Mouse (Mus musculus) thymus, adult 2 months (tissue): ENCODE measurements around the gene Prickle2.

Source experiments
- CTCF ChIP-seq: fragments of 200-500 bp; IDR thresholded peaks from 2 replicates; pipeline ENCODE4 v1.5.1; 2012; ENCODE audit warnings: mild to moderate bottlenecking, control low read depth, low read length, moderate library complexity, borderline replicate concordance; ENCODE audit not compliant: control insufficient read depth, poor library complexity, insufficient read depth; ENCODE audit errors: extremely low read depth
- POLR2A ChIP-seq: fragments of 200-500 bp; IDR thresholded peaks from 2 replicates; pipeline ENCODE4 v1.6.1; 2012; ENCODE audit warnings: mild to moderate bottlenecking, low read length, control low read depth, moderate library complexity; ENCODE audit not compliant: control insufficient read depth, poor library complexity, insufficient read depth; ENCODE audit errors: extremely low read depth

- TF ChIP-seq POLR2A = no peak
- TF ChIP-seq CTCF = no peak
Observed at GRCm38 (mm10) chr6:92520088-92520875, 185.7 kb downstream of the Prickle2 start.
